Mouse (Mus musculus) mature B cell (primary cell): ENCODE results near the gene Phf10.
"Not testable (repeated sequence)": the region's sequence is repeated elsewhere in the genome, so short reads cannot be mapped to it uniquely, and the experiment has no call there.

ENCODE experiments used
- in situ Hi-C: fragments of 300-500 bp; cut with MboI; formaldehyde crosslinking; loops from 2 replicates; pipeline ENCODE4 v1.14.3; 2019

The Phf10 gene

DNA sequence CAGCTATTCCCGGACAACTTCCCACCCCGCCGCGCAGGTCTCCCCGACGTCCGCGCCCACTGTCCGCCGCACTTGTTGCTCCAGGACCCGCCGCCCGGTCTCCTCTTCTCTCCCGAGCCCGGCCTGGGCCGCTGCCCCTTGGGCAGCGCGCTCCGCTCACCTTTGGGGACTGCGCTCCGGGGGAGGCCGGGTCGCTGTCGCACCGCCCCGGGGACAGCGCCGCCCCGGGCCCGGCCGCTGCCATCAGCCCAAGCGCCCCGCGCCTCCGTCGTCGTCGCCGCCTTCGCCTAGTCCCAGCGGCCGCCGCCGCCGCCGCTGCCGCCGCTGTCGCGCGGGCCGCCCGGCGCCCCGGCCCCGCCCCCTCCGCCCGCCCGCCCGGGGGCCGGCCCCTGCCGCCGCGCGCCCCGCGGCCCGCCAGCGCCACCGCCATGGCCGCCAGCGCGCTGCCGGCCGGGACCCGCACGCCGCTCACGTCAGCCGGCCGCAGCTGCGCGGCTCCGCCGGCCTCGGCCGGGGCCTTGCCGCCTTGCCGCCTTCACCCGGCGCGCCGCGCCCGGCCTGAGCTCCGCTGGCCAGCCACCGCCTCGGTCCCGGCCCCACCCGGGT lies at the start of gene Phf10:
Gene Phf10, minus strand, starts transcription at position 323 of the 606 bp plus-strand sequence.
- in situ Hi-C loops: not testable (repeated sequence)

- in situ Hi-C loops: not testable (repeated sequence)
These were observed 48.8 kb upstream of the Phf10 start, which contains the start of gene Gm3435 for GRCm38 (mm10) chr17:15009706-15010413. TSS of gene Gm3435 (plus strand) at chr17:15010176.

- in situ Hi-C loops: not testable (repeated sequence)
These were observed 48.0 kb upstream of the Phf10 start for GRCm38 (mm10) chr17:15009088-15009487.

GRCm38 (mm10) chr17:15000047-15000446 lies 39.0 kb upstream of the Phf10 start:
- in situ Hi-C loops: not testable (repeated sequence)

- in situ Hi-C loops: not testable (repeated sequence)
These were observed 33.1 kb upstream of the Phf10 start for GRCm38 (mm10) chr17:14994140-14994539.

DNA sequence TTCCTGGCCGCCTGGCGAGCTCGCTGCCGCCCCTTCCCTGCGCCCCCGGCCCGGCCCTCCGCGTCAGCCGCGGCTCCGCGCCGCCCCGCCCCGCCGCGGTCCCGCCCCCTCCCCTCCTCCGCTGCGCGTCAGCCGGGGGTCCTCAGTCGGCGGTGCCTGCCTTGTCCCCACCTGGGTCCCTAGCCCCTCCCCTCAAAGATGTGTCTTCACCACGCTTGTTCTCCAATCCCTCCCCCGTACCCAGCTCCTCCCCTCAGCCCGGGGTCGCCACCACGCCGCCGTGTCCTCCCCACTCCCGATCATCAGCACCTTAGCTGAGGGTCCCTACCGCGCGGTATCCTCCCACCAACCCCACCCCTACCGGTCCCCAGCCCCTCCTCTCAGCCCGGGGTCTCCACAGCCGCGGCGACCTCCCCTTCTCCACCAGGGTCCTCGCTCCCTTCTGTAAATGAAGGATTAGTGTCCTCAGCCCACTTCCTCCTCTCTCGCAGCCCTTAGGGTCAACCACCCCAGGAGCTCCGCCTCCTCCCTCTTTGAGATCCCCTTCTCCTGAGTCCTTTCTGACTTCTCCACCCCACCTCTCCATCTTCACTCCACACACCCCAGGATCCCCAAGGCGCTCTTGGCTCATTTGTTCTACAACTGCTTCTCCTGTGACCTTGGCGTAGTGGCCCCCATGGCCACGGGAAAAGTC lies 32.2 kb upstream of the Phf10 start:
- in situ Hi-C loops: not testable (repeated sequence)

DNA sequence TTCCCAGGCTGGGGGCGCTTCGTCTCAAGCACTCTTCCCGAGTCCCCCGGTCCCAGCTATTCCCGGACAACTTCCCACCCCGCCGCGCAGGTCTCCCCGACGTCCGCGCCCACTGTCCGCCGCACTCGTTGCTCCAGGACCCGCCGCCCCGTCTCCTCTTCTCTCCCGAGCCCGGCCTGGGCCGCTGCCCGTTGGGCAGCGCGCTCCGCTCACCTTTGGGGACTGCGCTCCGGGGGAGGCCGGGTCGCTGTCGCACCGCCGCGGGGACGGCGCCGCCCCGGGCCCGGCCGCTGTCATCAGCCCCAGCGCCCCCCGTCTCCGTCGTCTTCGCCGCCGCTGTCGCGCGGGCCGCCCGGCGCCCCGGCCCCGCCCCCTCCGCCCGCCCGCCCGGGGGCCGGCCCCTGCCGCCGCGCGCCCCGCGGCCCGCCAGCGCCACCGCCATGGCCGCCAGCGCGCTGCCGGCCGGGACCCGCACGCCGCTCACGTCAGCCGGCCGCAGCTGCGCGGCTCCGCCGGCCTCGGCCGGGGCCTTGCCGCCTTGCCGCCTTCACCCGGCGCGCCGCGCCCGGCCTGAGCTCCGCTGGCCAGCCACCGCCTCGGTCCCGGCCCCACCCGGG lies 31.6 kb upstream of the Phf10 start:
- in situ Hi-C loops: not testable (repeated sequence)

DNA sequence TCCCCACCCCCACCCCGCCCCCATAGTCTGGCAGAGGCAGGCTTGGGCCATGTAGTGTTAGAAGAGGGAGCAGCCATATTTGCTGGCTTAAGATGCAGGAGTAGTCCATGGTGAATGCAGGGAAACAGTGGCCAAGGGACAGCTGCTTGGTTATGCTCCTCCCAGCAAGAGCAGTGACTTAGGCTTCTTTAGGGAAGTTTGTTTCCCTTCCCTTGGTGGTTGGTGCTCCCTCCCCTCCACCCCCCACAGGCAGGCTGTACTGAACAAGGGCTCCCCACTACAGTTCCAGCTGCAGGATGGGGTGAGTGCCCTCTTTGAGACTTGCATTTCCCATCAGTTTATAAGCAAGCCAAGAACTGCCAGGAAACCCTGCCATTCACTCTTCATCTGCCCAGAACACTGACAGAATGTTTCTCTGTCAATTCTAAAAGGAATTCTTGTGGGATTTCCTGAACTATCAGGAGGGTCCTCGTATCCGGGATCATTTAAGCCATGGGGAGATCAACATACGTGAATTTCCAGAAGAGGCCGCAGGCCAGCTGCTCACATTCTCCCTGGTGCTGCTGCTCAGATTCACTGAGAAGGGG lies 29.1 kb upstream of the Phf10 start:
- in situ Hi-C loops: not testable (repeated sequence)

DNA sequence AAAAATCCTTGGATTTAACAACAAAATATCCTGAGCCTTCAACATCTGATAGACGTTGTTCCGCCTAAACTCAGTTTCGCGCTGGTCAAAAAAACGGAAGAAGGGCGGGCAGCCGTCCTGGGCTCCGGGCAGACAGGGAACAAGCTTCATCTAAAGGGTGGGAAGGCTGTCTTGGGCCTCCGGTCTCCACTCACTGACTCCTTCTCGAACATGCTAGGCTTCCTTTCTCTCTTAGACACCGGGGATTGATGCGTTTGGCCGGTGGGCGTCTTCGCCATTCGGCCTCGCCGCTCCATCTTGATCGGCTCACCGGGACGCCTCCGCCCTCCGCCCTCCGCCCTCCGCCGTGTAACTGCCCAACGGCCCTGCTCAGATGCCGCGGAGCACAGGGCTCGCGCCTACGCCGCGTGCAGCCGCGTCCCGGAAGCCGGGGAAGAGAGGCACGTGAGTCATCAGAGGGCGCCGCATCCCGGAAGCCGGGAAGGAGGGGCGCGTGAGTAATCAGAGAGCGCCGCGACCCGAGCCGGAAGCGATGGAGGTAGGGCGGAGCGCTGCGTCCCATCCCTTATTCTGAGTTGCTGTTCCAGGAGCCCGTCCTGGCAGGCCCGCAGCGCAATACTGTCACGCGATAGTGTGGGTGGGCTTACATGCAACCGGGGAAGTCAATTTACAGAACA lies 17.4 kb upstream of the Phf10 start, which contains the start of the genes 9030025P20Rik and Gm3417:
Gene 9030025P20Rik, plus strand, starts transcription at position 107 of the 677 bp plus-strand sequence.
Gene Gm3417, minus strand, starts transcription at position 429 of the 677 bp plus-strand sequence.
- in situ Hi-C loops: not testable (repeated sequence)

DNA sequence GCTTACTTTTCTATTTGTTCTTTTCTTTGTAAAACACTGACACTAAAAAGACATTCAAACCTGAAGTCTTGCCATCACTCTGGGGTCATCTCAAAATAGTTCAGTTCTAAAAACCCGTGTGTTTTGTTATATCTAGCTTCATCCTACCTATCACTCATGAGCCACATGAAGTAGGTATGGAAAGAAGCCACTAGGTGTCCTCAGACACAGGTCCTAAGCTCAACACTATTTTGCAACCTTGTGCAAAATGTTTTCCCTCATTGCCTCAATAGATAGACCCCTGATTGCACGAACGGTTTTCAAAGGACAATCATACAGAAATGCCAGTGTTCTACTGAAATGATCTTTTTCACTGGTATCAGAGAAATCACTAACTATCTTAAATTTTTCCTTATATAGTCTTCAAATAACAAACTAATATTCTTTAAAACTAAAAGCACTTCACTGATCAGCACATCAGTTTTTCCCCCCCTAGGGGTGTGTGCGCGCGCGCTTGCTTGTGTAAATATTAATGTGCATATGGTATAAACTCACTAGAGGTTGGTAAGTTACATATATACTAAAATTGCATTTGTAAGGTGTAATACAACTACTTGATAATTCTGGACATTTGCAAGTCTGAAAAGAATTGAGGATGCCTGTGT lies 16.8 kb upstream of the Phf10 start:
- in situ Hi-C loops: not testable (repeated sequence)

DNA sequence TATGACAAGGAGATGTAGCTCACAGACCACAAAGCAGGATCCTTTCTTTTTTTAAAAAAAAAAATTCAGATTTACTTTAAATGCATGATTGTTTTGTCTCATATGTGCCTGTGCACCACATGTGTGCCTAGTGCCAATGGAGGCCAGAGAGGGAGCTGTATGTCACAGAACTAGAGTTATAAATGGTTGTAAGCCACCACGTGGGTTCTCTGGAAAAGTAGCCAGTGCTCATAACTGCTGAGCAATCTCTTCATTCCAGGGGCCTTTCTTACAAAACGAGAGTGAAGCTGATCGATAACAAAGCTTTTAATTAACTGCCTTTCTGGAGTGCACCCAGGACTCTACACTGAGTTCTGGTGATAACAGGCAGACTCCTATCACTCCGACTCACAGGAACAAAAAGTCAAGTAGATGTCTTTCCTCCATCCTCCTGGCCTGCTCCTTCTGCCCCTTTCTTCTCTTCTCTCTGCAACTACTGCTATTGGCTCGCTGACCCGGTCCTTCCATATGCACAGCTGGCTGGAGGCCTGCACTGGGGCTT lies 7.4 kb upstream of the Phf10 start:
- in situ Hi-C loops: not testable (repeated sequence)

DNA sequence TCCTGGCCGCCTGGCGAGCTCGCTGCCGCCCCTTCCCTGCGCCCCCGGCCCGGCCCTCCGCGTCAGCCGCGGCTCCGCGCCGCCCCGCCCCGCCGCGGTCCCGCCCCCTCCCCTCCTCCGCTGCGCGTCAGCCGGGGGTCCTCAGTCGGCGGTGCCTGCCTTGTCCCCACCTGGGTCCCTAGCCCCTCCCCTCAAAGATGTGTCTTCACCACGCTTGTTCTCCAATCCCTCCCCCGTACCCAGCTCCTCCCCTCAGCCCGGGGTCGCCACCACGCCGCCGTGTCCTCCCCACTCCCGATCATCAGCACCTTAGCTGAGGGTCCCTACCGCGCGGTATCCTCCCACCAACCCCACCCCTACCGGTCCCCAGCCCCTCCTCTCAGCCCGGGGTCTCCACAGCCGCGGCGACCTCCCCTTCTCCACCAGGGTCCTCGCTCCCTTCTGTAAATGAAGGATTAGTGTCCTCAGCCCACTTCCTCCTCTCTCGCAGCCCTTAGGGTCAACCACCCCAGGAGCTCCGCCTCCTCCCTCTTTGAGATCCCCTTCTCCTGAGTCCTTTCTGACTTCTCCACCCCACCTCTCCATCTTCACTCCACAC lies 583 bp upstream of the Phf10 start:
- in situ Hi-C loops: not testable (repeated sequence)

DNA sequence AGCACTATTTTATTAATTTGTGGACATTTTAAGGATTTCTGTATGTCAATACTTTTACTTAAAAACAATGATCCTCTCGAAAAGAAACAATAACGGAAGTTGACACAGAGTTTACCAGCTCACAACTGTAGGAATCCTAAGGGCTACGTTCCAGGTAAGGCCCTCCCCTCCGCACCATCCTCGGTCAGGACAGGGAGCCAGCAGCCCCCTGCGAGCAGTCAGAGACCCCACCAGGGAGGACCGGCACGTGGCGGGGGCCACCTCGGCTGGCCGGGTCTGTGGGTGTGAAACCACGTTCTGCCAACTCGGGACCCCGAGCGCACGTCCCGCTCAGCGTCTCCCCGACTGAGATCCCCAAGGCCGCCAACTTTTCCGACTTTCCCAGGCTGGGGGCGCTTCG lies 553 bp downstream of the Phf10 start:
- in situ Hi-C loops: no loop called here

GRCm38 (mm10) chr17:14959979-14960378 lies 1.1 kb downstream of the Phf10 start:
- in situ Hi-C loops: no loop called here

DNA sequence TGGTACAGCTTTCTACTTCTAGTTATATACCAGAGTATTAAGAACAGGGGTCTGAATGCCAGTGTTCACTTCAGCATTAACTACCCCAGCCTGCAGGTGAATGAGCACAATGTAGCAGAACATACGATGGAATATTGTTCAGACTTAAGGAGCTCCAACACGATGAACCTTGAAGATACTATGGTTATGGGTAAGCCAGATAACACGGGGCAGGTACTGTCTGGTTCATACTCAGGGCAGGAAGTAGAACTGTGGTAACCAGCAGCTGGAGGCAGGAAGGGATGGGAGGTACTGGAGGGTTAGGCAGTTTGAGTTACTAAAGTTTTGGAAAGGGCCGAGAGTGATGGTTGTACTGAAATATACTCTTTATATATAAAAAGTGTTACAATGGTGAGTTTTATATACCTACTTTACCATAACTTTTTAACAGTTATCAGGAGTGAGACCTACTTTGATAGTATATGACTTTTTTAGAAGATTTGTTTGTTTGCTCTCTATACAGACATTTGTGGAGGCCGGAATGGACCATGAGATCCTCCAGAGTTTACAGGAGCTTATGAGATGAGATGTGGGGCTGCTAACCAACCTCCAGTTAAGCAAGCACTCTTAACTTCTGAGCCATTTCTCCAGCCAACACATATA lies 2.3 kb downstream of the Phf10 start:
- in situ Hi-C loops: no loop called here

DNA sequence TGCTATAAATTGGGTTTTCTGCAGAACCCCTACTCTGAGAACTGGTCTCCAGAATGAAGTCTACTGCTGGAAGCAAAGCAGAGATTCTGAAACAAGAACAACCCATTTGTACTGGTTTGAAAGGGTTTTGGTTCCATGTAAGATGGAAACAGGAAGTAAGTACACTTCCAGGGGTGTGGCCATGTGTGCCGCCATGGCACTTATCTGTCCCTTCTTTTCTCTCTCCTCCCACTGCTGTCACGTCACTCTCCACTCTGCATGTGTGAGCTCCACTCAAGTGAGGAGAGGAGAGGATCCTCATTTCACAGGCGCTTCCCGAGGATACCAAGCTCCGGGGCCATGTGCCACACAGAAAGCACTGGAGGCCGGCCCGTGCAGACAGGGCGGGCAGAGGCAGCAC lies 7.6 kb downstream of the Phf10 start:
- in situ Hi-C loops: no loop called here

DNA sequence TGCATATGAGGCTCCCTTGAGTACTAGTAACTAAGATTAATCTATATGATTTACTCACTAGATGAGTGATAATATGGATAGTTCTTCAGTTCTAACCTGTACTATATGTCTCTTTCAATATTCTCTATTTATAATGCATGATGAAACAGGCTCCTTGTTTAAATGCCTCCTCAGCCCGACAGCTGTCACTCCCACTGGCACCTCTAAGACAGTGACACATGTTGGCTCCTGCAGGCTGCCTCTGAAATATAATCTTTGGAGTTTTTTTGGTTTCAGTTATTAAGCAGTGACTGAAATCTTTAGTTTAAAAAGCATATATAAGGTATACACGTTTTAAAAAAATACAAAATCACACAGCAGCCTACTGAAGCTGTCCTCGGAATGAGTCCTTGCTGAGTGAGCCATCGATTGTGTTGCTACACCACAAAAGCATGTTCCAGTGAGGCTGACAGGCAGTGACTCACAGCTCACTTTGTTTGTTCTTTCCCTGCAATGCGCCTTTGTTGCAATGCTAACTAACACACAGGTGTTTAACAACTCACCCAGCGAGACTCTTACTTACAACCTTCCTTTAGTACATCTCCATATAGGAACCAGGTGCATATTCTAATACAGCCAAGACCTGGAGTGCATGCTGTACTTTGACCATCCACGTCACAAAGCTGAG lies 11.8 kb downstream of the Phf10 start:
- in situ Hi-C loops: loop anchor here (25.0 kb wide), 2 partner anchors 113 to 538 kb away; partner anchors contain the start of genes Psmb1 and Tbp

DNA sequence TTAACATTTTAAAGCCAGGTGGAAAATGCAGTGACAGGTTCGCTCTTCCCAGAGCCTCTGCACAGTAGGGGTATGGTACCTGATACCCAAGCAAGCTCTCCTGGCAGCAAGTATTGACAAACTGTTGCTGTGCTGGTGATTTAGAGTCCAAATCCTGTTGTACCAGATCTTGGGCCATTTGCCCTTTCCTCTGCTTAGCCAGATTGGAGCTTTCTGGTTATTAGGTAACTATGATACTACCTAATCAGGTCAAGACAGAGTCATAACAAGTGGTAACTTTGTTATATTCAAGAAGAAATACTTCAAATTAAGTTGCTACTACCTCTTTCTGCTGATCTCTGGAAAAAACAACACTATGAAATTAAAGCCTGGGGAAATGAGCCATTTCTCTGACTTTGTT lies 16.5 kb downstream of the Phf10 start:
- in situ Hi-C loops: loop anchor here (25.0 kb wide), 2 partner anchors 118 to 543 kb away; partner anchors contain the start of genes Psmb1 and Tbp

DNA sequence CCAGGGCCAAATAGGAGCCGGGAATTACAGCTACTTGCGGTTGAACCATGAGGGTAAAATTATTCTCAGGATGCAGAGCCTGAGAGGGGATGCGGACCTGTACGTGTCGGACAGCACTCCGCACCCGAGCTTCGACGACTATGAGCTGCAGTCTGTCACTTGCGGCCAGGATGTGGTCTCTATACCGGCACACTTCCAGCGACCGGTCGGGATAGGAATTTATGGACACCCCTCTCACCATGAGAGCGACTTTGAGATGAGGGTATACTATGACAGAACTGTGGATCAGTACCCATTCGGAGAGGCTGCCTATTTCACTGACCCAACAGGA lies 17.4 kb downstream of the Phf10 start:
- in situ Hi-C loops: loop anchor here (25.0 kb wide), 2 partner anchors 119 to 544 kb away; partner anchors contain the start of genes Psmb1 and Tbp
